In the genomic region with DNA sequence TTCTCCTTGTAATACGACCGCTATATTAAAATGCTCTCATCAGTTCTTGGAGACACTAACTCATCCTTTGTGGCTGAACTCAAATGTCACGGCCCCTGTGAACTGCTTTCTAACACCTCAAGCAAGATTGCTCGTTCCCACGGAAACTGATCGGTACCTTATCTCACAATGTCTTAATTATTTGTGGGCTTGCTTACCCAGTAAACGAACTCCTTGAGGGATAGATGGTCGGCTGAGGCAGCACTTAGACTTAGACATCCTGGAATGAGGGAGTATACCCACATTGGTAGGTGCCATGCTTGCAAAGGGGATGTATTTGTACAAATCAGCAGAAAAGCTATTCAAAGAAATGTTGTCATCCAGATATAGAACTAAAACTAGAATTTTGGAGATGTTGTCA, we compare ENCODE assay signal across 24 mouse cellular contexts.
"Had no signal": no experiment of that assay in that cellular context is flagged by ENCODE, and none has a peak within 500 bp of the region (broad histone marks: within the 10 kb centered on the region; RNA-seq: fewer than 3 reads in every experiment).

No protein-coding gene starts in this region.

- H3K9ac ChIP-seq: limb, embryonic 13.5 days; liver, embryonic 12.5 days; liver, embryonic 15.5 days; lung, embryonic 15.5 days; midbrain, embryonic 15.5 days; neural tube, embryonic 12.5 days; neural tube, embryonic 15.5 days had no signal

- H3K4me1 ChIP-seq: midbrain, embryonic 15.5 days had no signal

- H3K27ac ChIP-seq: kidney, postnatal 0 days; limb, embryonic 10.5 days; limb, embryonic 13.5 days; liver, embryonic 12.5 days; liver, embryonic 15.5 days; lung, embryonic 15.5 days; midbrain, embryonic 15.5 days; neural tube, embryonic 12.5 days; neural tube, embryonic 15.5 days; stomach, postnatal 0 days had no signal

- H3K9me3 ChIP-seq: limb, embryonic 10.5 days; limb, embryonic 13.5 days; liver, embryonic 12.5 days; liver, embryonic 15.5 days; lung, embryonic 15.5 days; midbrain, embryonic 15.5 days; neural tube, embryonic 12.5 days; neural tube, embryonic 15.5 days had no signal

- H3K4me2 ChIP-seq: limb, embryonic 13.5 days; liver, embryonic 12.5 days; liver, embryonic 15.5 days; lung, embryonic 15.5 days; midbrain, embryonic 11.5 days; midbrain, embryonic 15.5 days; neural tube, embryonic 12.5 days; neural tube, embryonic 15.5 days had no signal

- H3K4me3 ChIP-seq: limb, embryonic 10.5 days; limb, embryonic 13.5 days; liver, embryonic 12.5 days; liver, embryonic 15.5 days; lung, embryonic 15.5 days; megakaryocyte, embryonic 14.5 days; midbrain, embryonic 15.5 days; neural tube, embryonic 12.5 days; neural tube, embryonic 15.5 days had no signal

- DNase-seq: kidney, postnatal 25 days; layer of hippocampus, postnatal 36 days; liver; lung, adult 18-20 months; lung, postnatal 10 days; lung, postnatal 36 days; right cerebral cortex, adult 18-20 months; right cerebral cortex, postnatal 14 days; right cerebral cortex, postnatal 4 days; thymus, adult 2 months; thymus, postnatal 14 days; thymus, postnatal 4 days had no signal

- ATAC-seq: liver, embryonic 12.5 days; midbrain, embryonic 15.5 days had no signal

- H3K36me3 ChIP-seq: limb, embryonic 10.5 days; limb, embryonic 13.5 days; liver, embryonic 12.5 days; liver, embryonic 15.5 days; lung, embryonic 15.5 days; midbrain, embryonic 15.5 days; neural tube, embryonic 12.5 days; neural tube, embryonic 15.5 days had no signal

- H3K27me3 ChIP-seq: limb, embryonic 13.5 days; liver, embryonic 15.5 days; lung, embryonic 15.5 days; megakaryocyte, embryonic 14.5 days; midbrain, embryonic 15.5 days; neural tube, embryonic 12.5 days; neural tube, embryonic 15.5 days had no signal
